Mouse (Mus musculus): Measurements from ENCODE around the gene Cep57.

Gene Cep57

DNA sequence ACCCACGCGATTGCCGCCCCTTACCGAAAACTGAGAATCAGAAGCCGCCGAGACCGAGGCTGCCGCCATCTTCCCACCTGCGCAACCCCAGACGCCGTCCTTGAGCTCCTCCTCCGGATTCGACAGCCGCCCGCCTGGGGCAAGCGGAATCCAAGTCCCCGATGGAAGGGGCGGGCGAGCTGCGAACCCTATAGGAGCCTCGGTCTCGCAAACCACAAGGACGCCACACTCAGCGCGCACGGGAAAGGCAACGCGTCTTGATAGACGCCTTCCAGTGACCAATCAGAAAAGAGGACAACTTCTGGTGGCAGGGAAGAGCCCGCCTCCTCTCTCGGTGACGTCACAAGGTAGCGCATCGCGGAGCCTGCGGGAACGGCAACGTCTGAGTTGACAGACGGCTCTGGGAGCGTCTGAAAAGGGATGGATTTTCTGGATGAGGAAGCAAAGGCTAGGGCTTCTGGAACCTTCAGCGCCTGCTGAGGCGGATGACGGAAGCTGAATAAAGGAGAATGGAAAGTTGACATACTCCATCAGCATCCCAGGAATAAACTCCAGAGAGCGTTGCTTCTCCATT lies at the start of gene Cep57:
TSS of gene Cep57 (minus strand) at position 276 of the 574 bp plus-strand sequence.
- DNase-seq (ENCODE audit: low spot score), result peak; percentile 97

DNA sequence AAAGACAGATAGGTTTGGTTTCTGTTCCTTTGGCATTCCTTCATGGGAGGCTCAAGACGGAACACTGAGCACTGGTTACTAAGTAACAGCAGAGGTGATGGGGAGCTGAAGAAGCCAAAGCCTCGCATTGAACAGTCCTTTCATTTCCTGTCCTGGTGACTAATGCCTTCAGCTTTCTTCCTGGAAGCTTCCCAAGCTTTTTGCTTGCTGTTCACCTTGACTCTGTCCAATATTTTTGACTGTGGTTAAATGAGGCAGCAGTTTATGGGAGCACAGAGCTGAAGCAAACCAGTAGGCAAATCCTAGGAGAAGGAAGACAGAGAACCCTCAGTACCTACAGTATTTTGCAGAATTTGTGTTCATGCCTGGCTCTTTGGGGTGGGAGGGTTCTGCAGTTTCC lies 48.4 kb upstream of the Cep57 start:
- no peak for DNase-seq (ENCODE audit: low spot score)

DNA sequence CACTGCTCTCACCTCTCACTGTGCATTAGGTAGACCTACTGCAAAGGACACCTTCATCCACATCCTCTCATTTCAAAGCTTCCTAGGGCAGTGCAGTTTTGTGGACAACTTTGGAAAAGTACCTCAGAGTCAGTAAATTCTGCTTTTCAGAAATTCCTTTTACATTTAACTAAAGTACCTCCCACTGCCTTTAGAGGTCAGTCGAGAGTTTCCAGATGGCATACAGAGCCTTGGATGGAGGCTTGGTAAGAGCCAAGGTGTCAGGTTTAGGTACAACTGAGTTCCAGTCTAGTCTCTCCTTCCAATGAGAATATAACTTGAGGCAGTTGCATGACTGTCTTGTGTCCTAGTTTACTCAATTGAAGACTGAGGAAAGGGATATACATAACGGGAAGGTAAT lies 47.5 kb upstream of the Cep57 start:
- DNase-seq (ENCODE audit: low spot score), result no peak

DNA sequence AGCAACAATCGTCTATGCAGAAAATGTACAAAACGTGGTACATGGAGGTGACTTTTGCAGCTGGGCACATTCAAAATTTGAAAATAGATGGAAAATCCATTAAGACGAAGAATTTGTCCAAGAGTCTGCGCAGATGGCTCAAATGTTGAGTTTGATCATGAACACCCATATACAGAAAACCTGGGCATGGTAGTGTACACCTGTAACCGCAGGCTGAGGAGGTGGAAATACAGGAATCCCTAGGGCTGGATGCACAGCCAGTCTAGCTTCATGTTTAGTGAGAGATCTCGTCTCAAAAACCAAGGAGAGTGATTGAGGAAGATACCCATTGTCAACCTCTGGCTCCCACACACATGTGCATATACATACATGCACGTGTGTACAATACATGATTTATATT lies 44.7 kb upstream of the Cep57 start:
- no peak for DNase-seq (ENCODE audit: low spot score)

DNA sequence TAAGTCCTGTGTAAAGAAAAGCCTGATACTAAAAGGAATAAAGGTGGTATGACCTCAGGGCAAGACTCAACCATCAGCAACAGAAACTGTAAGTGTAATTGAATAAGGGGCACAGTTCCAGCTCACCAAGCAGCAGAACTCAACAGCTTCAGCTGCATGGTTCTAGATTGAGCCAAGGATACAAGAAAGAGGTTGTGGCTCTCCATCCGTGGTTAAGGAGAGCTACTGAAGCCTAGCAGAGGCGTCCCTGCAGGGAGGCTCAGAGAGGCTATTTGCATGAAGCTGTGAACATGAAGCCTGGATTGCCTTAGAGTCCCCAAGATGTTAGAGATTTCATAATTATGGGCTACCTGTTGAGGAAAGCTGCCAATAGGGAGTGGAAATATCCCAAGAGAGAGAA lies 40.7 kb upstream of the Cep57 start:
- DNase-seq (ENCODE audit: low spot score), result no peak

DNA sequence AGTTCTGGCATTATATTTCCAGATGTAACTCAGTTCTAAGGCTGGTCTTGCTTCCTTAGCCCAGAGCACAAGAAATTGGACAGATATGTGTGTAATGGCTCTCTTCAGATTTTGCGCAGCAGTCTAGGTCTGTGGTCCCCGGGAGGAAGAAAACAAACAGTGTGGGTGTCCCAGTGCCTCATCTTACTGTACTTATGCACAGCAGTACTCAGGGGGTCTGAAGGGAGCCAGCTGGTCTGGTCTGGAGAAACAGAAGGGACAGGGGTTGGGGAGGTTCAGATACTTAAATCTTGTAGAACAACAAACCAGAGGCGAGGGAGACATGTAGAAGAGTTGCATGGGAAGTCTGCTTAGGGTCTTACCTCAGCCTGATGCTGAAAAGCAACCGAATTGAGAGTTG lies 29.9 kb upstream of the Cep57 start:
- DNase-seq (ENCODE audit: low spot score), result no peak

DNA sequence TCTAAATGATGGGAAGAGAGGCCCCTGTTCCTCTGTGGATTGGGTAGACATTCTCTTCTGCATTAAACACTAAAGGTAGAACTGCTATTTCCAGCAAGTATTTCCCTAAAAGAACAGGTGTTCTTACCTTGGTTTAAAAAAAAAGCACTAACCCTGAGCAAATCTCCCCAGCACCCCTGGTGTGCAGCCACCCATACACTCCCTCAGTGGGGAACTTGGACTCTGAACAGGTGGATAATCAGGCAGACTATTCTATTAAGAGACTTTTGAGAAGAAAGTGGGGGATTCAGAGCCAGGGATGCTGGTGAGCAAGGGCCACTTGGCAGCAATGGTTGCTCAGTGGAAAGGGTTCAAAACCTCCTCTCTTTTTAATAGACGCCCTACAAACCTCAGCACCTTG lies 29.3 kb upstream of the Cep57 start:
- no peak for DNase-seq (ENCODE audit: low spot score)

DNA sequence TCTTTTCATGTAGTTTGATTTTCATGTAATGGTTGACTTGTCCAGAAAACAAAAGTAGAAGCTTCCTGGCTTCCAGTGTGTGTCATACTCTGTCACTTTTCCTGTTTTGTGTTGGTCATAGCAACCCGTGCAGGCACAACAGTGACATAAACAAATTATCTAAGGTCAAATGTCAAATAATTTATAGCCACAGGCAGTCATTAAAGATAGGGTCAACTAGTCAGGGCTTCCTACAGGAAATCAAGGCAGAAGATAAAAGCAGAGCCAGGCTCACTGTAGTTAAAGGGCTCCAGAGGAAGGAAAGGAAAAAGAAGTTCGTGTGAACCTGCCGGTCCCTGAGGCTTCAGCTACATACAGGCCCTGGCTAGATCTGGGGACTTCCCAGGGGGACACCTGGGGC lies 27.0 kb upstream of the Cep57 start:
- no peak for DNase-seq (ENCODE audit: low spot score)

DNA sequence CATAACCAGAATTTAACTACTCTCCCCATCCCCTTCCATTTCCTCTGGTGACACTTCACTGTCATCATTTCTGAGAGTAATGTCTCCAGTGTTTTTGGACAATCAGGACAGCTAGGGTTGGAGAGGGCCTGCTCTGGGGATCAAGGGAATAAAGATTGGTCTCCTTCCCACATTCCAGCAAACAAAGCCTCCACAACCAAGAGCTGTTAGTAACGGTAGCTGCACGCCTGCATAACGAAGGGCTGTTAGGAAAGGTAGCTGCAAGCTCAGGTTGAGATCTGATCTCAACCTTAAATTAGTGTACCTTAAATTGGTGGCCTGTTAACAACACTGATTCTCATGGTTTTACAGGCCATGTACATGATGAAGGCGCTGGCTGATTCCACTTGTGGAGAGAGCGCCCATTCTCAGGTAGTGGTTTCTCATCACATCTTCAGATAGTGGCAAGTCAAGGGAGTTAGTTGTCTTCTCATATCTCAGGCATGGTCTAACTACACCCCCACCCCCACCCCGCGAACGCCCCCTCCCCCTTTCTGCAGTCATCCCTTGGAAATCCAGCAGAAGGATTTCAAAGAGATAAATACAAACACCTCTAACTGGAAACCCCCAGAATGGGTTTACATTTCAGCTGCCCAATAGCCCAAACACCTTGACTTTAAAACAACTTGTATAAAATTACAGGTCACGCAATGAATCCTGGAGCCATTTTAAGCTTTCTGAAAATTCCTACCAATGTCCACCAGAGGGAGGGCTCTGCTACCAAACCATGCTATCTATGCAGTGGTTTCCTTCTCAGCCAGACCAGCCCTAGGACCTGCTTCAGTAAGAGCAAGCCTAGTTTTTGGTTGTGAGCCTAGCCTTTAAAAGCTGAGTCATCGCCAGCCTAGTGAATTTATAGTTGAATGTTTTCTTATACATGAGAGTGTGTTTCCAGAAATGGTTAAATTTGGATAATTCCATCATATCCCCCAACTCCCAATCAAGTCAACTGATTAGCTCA lies 21.9 kb upstream of the Cep57 start:
- peak; percentile 26 for DNase-seq (ENCODE audit: low spot score)

DNA sequence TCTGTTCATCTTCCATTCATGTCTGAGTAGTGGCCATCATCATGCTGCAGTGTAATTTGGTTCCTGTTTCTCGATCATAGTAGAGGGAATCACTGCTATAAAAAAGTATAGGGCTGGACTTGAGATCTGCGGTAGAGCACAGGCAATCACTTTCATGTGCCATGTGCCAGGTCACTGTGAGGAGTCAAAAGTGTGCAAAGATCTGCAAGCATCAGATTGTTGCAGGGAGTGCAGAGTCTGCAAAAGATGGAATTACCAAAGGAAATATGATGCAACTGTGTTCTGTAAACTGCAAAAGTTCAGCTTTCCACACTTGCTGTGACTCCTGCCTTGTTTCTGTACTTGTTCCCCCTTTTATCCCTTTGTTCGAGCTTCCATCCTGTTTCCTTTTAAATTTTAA lies 20.7 kb upstream of the Cep57 start:
- no peak for DNase-seq (ENCODE audit: low spot score)

DNA sequence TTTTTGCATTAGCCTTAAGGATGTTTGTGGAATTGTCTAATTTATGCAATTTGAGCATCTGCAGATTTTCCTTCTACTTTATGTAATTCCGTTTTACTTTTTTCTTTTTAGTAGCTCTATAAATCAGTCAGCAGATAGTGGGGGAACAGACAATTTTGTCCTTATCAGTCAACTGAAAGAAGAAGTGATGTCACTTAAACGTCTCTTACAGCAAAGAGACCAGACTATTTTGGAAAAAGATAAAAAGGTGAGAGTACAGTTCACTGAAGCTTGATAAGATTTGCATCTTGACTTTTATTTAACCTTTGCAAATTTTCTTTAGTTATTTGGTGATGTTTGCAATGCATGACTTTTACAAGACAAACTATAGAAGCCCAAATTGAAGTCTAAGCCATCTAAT lies 9.8 kb upstream of the Cep57 start:
- no peak for DNase-seq (ENCODE audit: low spot score)

DNA sequence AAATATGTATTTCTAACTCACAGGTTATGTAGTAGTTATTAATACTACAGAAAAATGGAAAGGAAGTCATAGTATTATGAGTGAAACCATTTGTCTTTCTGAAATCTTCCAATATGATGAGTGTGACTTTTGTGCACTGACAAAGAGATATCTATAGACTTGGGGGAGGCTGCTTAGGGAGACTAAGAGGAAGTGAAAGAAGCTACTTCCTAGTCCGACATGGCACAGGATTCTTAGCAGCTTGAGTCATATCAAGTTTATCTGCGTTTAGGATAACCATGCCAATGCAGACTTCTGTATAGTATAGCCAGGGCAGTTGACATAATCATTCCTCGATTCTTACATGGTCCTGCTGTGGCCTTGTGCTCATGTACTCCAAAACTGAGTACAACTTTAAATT lies 8.3 kb upstream of the Cep57 start:
- DNase-seq (ENCODE audit: low spot score), result no peak

DNA sequence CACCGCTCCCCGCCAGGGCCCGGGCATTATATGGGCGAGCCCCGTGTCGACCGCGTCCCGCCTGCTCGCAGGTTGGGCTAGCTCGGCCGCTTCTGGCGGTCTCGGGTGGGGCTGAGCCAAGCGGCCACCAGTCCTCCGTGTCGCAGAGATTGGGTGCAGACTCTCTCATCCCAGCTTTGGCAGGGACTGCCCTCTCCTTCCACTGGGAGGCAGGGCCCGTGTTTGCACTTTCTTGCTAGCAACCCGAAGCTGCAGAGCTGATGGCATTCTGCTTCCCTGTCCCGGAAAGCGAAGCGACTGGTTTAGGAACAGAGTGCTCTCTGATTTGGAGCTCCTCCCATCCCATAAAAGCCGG lies 1.2 kb upstream of the Cep57 start:
- no peak for DNase-seq (ENCODE audit: low spot score)

DNA sequence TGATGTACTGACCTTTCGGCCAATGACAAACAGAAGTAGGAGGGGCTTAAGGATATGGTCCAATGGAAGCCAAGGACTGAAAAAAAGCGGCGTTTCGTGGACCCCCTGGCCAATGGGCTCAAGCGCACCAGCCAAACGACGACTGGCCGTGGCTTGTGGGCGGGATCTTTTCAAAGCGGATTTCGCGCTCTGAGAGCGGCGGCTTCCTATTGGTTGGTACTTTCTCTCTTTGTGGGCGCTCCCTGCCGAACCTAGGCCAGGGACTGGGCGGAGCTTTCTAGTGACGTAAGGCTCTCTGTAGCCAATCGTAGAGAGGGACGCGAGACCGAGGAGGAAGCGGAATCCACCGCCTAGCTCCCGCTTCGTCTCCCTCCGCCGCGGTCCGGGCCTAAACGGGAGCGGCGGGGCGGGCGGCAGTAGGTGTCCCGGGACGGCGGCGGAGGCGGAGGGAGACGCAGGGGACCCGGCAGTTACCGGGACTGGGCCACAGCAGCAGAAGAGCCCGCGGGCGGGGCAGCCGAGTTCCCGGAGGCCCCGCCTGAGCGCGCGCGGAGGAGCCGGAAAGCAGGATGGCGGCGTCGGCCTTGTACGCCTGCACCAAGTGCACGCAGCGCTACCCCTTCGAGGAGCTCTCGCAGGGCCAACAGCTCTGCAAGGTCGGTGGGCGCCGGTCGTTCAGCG lies 639 bp upstream of the Cep57 start, which contains the start of gene Fam76b:
TSS of gene Fam76b (plus strand) at position 311 of the 681 bp plus-strand sequence.
- peak; percentile 100 for DNase-seq (ENCODE audit: low spot score)

DNA sequence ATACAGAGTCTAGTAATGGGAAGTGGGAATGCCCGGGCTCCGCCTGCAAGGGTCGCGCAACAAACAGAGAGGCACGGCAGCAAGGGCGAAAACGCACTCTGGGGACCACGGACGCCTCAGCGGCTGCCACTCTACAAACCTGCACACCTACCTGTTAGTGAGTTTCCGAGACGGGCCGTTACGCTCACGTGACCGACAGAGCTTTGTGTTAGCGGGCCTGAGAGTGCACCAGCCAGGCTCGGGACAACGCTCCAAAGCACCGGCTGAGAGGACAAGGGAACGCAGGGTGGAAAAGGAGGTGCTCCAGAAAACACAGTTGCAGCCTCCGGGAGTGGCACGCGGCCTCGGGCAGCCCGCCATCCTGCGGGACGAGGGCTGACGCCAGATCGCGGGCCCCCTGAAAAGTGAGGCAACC lies 509 bp downstream of the Cep57 start:
- DNase-seq (ENCODE audit: low spot score), result peak; percentile 59

DNA sequence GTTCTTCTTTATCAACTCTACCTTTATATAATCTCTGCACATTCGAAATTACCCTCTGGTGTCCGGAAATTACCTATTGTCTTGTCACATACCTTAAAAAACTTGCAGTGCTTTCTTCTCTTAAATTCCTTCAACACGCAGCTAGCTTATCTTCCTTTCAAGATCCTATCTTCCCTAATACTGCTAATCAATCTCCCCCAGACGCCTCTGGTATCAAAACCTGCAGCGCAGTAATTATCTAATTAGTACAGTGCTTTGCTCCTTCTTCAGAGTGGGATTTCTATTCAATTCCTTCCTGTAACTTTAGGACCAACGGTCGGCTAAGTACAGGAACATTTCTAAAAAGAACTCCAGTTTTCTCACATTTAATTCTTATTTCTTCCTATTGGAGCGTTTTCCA lies 1.0 kb downstream of the Cep57 start:
- no peak for DNase-seq (ENCODE audit: low spot score)

DNA sequence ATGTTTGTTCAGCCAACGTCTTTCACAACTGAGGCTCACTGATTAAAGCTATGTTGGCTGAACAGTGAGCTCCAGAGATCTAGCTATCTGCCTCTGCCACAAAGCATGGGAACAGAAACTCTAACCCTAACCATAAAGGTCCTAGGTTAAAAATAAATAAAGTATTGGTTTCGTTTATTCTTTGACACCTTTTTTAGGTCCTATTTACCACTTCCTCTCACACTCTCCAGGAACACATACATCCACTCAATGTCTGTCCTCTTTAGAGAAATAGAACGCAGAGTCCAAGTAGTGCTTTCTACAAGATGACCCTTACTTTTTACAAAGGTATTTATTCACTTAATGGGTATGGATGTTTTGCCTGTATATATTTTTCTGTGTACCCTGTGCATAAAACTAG lies 6.1 kb downstream of the Cep57 start:
- DNase-seq (ENCODE audit: low spot score), result no peak

DNA sequence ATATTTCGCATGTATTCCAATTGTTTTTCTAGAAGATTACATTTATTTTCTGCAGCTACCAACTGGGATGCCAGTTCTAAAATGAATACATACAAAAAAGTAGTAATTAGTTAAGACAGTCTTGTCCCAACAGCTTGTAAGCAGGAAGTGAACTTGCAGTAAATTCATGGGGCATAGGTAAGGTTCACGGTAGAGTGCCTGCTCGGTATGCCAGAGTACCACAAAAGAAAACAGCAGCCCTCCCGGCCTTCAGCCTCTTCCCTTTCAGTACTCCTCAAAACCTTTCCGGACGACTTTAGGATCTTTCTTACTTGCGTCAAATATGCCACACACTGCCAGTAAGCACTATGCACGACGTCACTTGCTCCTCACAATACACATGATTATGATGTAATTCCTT lies 8.5 kb downstream of the Cep57 start:
- no peak for DNase-seq (ENCODE audit: low spot score)

DNA sequence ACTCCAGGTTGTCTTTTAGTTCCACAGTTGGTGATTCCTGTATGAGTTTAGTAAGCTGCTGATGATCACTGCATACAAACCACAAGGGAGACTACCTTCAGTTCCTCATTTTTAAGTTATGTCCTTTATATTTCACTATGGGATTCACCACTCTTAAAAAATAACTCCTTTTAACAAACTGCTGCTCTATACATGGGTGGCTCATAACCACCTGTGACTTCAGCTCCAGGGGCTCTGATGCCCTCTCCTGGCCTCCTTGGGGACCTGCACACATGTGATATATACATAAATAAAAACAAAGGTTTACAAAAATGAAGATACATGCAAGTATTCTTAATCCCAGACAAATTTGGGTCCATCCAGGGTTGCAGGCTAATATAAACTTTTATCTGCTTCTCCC lies 17.0 kb downstream of the Cep57 start:
- no peak for DNase-seq (ENCODE audit: low spot score)

DNA sequence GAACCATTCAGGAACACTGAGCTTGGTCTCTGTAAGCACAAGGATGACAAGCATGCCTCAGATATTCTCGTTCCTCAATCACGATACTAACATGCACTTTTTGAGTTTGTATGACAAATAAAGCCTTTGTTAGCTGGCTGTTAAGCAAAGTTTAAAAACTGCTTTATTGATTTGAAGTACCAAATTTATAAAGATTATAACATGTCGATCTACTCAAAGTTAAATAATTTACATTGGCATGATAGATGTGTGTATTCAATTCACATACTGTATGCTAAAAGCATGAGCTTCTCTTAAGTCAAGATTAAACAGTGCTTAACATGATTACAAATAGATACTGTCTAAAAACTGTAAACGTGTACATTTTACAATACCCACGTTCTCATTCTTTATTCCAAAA lies 19.2 kb downstream of the Cep57 start:
- no peak for DNase-seq (ENCODE audit: low spot score)

DNA sequence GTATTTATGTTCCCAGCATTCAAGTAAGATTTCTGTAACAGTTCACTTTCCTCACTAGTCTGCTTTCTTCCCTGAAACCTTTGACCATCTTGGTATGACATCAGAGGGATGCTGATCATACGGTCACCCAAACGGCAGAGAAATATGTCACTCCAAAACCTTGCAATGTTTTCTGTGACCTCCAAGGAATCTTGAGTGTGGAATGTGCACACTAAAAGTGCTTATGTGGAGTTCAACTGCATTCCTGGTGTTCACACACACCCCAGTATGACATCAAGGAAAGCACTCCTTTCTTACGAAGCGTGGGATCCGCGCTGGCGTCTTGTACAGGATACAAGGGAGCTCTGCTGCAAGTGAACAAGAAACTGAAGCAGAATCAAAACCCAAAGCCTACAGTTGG lies 20.1 kb downstream of the Cep57 start:
- no peak for DNase-seq (ENCODE audit: low spot score)

DNA sequence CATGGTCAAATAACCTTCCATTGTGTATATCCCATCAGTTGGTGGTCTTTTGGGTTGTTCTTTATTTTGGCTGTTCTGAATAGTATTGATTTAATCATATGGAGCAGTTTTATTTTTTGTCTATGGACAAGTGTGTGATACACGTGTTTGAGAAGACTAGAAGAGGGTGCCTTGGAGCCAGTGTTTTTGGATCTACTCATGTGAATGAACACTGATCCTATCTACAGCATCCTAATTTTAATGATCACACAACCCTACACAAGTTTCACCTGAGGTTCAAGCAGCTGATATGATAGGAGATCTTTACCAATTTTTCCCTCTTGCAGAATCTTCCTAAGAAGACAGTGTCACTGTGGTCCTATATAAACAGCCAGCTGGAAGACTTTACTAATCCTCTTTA lies 22.4 kb downstream of the Cep57 start:
- DNase-seq (ENCODE audit: low spot score), result no peak

DNA sequence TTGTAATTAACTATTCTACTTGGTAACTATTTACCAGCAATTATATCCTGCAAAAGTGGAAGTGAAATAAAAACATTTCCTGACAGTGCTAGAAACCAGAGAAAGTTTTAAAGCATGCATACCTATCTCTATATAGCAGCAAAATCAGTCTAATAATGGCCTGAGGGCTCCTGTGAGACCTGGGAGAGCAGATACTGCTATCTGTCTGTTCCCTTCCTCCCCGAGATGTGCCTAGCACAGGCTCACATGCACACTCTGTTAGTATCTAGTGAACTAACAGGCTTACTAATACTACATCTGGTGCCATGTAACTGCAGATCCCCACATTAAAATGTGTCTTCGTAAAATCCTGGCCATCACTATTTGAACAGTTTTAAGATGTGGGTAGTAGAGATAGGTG lies 32.2 kb downstream of the Cep57 start:
- no peak for DNase-seq (ENCODE audit: low spot score)

Measured in layer of hippocampus, adult 11-12 months (tissue).